Mouse (Mus musculus): ENCODE measurements around the gene Svs3b. TPM values are rescaled to one million over a fixed set of nuclear protein-coding genes. Genes with fewer than 3 reads are reported as not detected.
"Not testable (repeated sequence)": the region's sequence is repeated elsewhere in the genome, so short reads cannot be mapped to it uniquely, and the experiment has no call there.

Svs3b gene
- polyA plus RNA-seq (2016; fragmentation: Nextera tagmentation; extraction: Ambion mirVana), result not detected in 2 replicates

DNA sequence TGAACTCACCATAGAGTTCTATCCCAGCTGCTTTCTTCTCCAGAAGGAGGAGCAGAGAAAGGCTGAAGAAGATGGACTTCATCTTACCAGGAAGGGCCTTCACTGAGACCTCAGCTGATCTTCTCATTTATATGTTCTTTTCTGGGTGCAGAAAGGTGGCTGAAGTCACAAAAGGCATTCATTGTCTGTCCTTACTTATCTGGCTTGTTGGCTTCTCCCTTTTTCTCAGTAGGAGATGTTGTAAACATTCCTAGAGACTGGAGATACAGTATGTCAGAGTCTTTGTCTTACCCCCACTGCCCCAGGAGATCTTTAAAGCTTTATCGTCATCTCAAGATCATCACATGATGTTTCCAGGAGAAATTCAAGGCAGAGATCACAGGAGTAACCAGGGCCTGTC is at the start of gene Svs3b:
Svs3b (minus strand) TSS at position 101 of the 400 bp plus-strand sequence.
- not testable (repeated sequence) for H3K4me1 ChIP-seq; H3K4me3 ChIP-seq; H3K36me3 ChIP-seq; DNase-seq (ENCODE audit: low spot score); H3K27ac ChIP-seq; H3K9me3 ChIP-seq; H3K27me3 ChIP-seq (ENCODE audit: insufficient read depth, poor library complexity, severe bottlenecking)
- 62% methylated on average over 1 of the region's 1 CpGs for WGBS

DNA sequence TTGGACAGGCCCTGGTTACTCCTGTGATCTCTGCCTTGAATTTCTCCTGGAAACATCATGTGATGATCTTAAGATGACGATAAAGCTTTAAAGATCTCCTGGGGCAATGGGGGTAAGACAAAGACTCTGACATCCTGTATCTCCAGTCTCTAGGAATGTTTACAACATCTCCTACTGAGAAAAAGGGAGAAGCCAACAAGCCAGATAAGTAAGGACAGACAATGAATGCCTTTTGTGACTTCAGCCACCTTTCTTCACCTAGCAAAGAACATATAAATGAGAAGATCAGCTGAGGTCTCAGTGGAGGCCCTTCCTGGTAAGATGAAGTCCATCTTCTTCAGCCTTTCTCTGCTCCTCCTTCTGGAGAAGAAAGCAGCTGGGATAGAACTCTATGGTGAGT is 32.5 kb upstream of the Svs3b start, which contains the start of gene Svs3a:
Svs3a (plus strand) TSS at position 301 of the 400 bp plus-strand sequence.
- not testable (repeated sequence) for H3K4me3 ChIP-seq; H3K9me3 ChIP-seq; H3K4me1 ChIP-seq; H3K27me3 ChIP-seq (ENCODE audit: insufficient read depth, poor library complexity, severe bottlenecking); DNase-seq (ENCODE audit: low spot score); H3K27ac ChIP-seq; H3K36me3 ChIP-seq
- 58% methylated on average over 1 of the region's 1 CpGs for WGBS

GRCm38 (mm10) chr2:164278359-164278758 is 21.9 kb upstream of the Svs3b start, which contains the start of gene Svs4:
Gene Svs4, minus strand, starts transcription at chr2:164278459.
- H3K27ac ChIP-seq, result no peak within 1 kb of the TSS
- H3K4me1 ChIP-seq, result no peaks in the 10 kb centered on the region
- H3K36me3 ChIP-seq, result no peaks in the 10 kb centered on the region
- H3K4me3 ChIP-seq, result no peak within 1 kb of the TSS
- no peak for DNase-seq (ENCODE audit: low spot score)
- H3K27me3 ChIP-seq (ENCODE audit: insufficient read depth, poor library complexity, severe bottlenecking), result no peaks in the 10 kb centered on the region
- H3K9me3 ChIP-seq, result no peaks in the 10 kb centered on the region
- WGBS, result 91% methylated on average over 4 of the region's 4 CpGs

GRCm38 (mm10) chr2:164238366-164238765 is 18.1 kb downstream of the Svs3b start, which contains the start of gene Svs2:
Gene Svs2, minus strand, starts transcription at chr2:164238466.
- Histone ChIP-seq H3K4me3 (no peak within 1 kb of the TSS), H3K9me3 (no peaks in the 10 kb centered on the region), H3K27ac (no peak within 1 kb of the TSS), H3K27me3 (ENCODE audit: insufficient read depth, poor library complexity, severe bottlenecking) (no peaks in the 10 kb centered on the region), H3K36me3 (no peaks in the 10 kb centered on the region), H3K4me1 (no peaks in the 10 kb centered on the region)
- DNase-seq (ENCODE audit: low spot score), result no peak
- 73% methylated on average over 3 of the region's 3 CpGs for WGBS

- DNase-seq (ENCODE audit: low spot score), result no peak
- no peaks in the 10 kb centered on the region for H3K9me3 ChIP-seq
- 81% methylated on average over 8 of the region's 8 CpGs for WGBS
- no peaks in the 10 kb centered on the region for H3K4me1 ChIP-seq
- no peaks in the 10 kb centered on the region for H3K36me3 ChIP-seq
- no peak overlapping the region for H3K4me3 ChIP-seq
- H3K27me3 ChIP-seq (ENCODE audit: insufficient read depth, poor library complexity, severe bottlenecking), result no peaks in the 10 kb centered on the region
- H3K27ac ChIP-seq, result no peak overlapping the region
Measured at GRCm38 (mm10) chr2:164232671-164233070, 23.8 kb downstream of the Svs3b start.

DNA sequence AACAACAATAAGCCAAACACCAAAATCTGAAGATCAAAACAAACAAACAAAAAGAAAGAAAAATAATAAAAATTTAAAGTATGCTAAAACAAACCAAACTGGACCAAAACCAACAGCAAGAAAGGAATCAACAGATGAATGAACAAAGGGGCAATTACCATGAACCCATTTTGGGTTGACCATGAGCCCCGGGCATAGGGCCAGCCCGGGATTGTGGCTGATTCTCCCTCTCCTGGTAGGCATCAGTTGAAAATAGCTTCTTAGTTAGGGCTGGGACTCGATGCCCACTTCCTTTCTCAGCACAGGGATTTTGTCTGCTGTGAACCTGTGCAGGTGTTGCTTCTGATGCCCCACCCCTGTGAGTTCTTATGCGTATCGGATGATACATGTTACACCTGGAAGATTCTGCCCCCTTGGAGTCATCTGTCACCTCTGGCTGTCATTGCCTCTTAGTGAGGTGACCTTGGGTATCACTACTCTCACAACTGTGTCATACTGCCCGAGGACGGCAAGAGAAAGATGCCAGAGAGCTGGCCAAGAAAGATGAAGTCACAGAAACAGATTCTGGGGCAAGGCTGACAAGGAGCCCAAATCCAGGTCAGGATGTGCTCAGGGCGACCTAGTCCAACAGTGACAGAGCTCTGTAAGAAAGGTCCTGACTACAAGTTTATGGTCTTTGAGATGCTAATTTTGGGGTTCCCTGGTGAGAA is 27.9 kb downstream of the Svs3b start:
- H3K9me3 ChIP-seq, result no peaks in the 10 kb centered on the region
- no peak overlapping the region for H3K4me3 ChIP-seq
- no peaks in the 10 kb centered on the region for H3K27me3 ChIP-seq (ENCODE audit: insufficient read depth, poor library complexity, severe bottlenecking)
- no peaks in the 10 kb centered on the region for H3K4me1 ChIP-seq
- DNase-seq (ENCODE audit: low spot score), result no peak
- H3K27ac ChIP-seq, result no peak overlapping the region
- 83% methylated on average over 8 of the region's 8 CpGs for WGBS
- H3K36me3 ChIP-seq, result no peaks in the 10 kb centered on the region

- DNase-seq (ENCODE audit: low spot score), result no peak
- WGBS, result 79% methylated on average over 11 of the region's 11 CpGs
- no peak within 1 kb of the TSS for H3K4me3 ChIP-seq
- no peaks in the 10 kb centered on the region for H3K27me3 ChIP-seq (ENCODE audit: insufficient read depth, poor library complexity, severe bottlenecking)
- no peaks in the 10 kb centered on the region for H3K9me3 ChIP-seq
- H3K27ac ChIP-seq, result no peak within 1 kb of the TSS
- no peaks in the 10 kb centered on the region for H3K36me3 ChIP-seq
- no peaks in the 10 kb centered on the region for H3K4me1 ChIP-seq
Measured at GRCm38 (mm10) chr2:164221522-164221921, 34.9 kb downstream of the Svs3b start, which contains the start of gene Wfdc15b. Gene Wfdc15b, minus strand, starts transcription at chr2:164221660.

DNA sequence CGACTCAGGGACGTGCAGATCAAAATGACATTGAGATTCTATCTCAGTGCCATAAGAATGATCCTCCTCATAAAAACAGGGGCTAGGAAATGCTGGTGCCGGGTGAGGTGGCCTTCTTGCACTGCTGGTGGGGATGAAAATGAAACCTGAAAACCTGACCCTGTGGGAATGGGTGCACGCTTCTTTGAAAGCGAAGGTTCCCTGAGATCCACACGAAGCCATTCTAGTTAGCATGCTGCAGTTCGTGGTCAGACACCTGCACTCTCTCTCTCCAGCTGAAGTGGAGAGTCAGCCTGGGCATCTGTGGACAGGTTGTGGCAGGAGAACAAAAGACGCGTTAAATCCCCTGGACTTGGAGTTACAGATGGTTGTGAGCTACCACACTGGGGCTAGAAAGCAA is 37.1 kb downstream of the Svs3b start:
- H3K36me3 ChIP-seq, result no peaks in the 10 kb centered on the region
- no peaks in the 10 kb centered on the region for H3K27me3 ChIP-seq (ENCODE audit: insufficient read depth, poor library complexity, severe bottlenecking)
- DNase-seq (ENCODE audit: low spot score), result no peak
- WGBS, result 84% methylated on average over 9 of the region's 9 CpGs
- no peaks in the 10 kb centered on the region for H3K9me3 ChIP-seq
- no peaks in the 10 kb centered on the region for H3K4me1 ChIP-seq
- H3K4me3 ChIP-seq, result no peak overlapping the region
- H3K27ac ChIP-seq, result no peak overlapping the region

DNA sequence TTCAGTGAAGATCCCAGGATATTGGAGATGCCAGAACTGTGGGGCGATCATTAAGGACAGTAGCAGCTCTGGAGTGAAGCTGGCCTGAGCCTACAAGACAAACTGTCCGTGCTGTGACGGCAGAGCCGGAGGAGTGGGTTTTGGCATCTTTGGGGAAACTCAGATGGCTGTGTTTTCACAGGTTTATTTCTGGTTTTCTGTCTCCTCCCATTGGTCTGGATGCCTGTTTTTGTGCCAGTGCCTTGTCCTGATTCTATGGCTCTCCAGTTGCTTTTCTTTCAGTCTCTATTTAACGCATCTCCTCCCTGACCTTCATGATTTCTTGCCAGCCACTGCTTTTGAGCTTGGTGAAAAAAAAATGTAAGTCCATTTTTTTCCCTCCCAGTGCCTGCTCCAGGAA is 43.7 kb downstream of the Svs3b start:
- no peaks in the 10 kb centered on the region for H3K9me3 ChIP-seq
- H3K4me1 ChIP-seq, result no peaks in the 10 kb centered on the region
- H3K36me3 ChIP-seq, result no peaks in the 10 kb centered on the region
- no peak overlapping the region for H3K4me3 ChIP-seq
- no peaks in the 10 kb centered on the region for H3K27me3 ChIP-seq (ENCODE audit: insufficient read depth, poor library complexity, severe bottlenecking)
- H3K27ac ChIP-seq, result no peak overlapping the region
- no peak for DNase-seq (ENCODE audit: low spot score)
- 86% methylated on average over 5 of the region's 5 CpGs for WGBS

- Histone ChIP-seq H3K4me1 (no peaks in the 10 kb centered on the region), H3K27ac (no peak overlapping the region), H3K9me3 (no peaks in the 10 kb centered on the region), H3K27me3 (ENCODE audit: insufficient read depth, poor library complexity, severe bottlenecking) (no peaks in the 10 kb centered on the region), H3K4me3 (no peak overlapping the region), H3K36me3 (no peaks in the 10 kb centered on the region)
- 82% methylated on average over 4 of the region's 4 CpGs for WGBS
- no peak for DNase-seq (ENCODE audit: low spot score)
Measured at GRCm38 (mm10) chr2:164210892-164211291, 45.5 kb downstream of the Svs3b start.

GRCm38 (mm10) chr2:164206676-164207075 is 49.8 kb downstream of the Svs3b start:
- Histone ChIP-seq H3K4me1 (no peaks in the 10 kb centered on the region), H3K9me3 (no peaks in the 10 kb centered on the region), H3K36me3 (no peaks in the 10 kb centered on the region), H3K27ac (no peak overlapping the region), H3K27me3 (ENCODE audit: insufficient read depth, poor library complexity, severe bottlenecking) (no peaks in the 10 kb centered on the region), H3K4me3 (no peak overlapping the region)
- no peak for DNase-seq (ENCODE audit: low spot score)
- 70% methylated on average over 4 of the region's 4 CpGs for WGBS

GRCm38 (mm10) chr2:164206011-164206410 is 50.4 kb downstream of the Svs3b start:
- not testable (repeated sequence) for H3K27ac ChIP-seq

More at GRCm38 (mm10) chr2:164206011-164206410, 50.4 kb downstream of the Svs3b start:
- not testable (repeated sequence) for H3K9me3 ChIP-seq; DNase-seq (ENCODE audit: low spot score); H3K36me3 ChIP-seq; H3K4me1 ChIP-seq; H3K27me3 ChIP-seq (ENCODE audit: insufficient read depth, poor library complexity, severe bottlenecking); H3K4me3 ChIP-seq
- 88% methylated on average over 10 of the region's 10 CpGs for WGBS

Measured in heart, embryonic 10.5 days (tissue).